Comparison of ENCODE assay signal across 15 mouse cellular contexts in genomic region chr7:34339164-34339489, GRCm38 (mm10). TPM values are rescaled to one million over a fixed set of nuclear protein-coding genes. Genes with fewer than 3 reads are reported as not detected.
DNase-seq lines count a peak whose midpoint lies in the region; ATAC-seq and TF ChIP-seq lines count a peak whose summit lies in the region.
"Had no signal": no experiment of that assay in that cellular context is flagged by ENCODE, and none has a peak within 500 bp of the region (broad histone marks: within the 10 kb centered on the region; RNA-seq: fewer than 3 reads in every experiment).

No protein-coding gene starts in this region.

- no peak overlapping the region for H3K9ac ChIP-seq in kidney, embryonic 15.5 days
- H3K9ac ChIP-seq in CH12.LX (ENCODE audit: insufficient read depth, low read depth): no peak overlapping the region
- no peak overlapping the region for H3K9ac ChIP-seq in limb, embryonic 14.5 days (ENCODE audit: low read depth, low read length, severe bottlenecking)
- H3K9ac ChIP-seq: midbrain, embryonic 13.5 days had no signal

- H3K36me3 ChIP-seq in kidney, embryonic 15.5 days: peaks cover 48% of the 10 kb centered on the region
- H3K36me3 ChIP-seq in CH12.LX (replicated peaks in 1 of 2; ENCODE audit: control insufficient read depth in 1 of 2, insufficient read depth in 1 of 2, low read length in 1 of 2): peaks cover 39 to 49% of the 10 kb centered on the region in 2 experiments
- peaks cover 54% of the 10 kb centered on the region for H3K36me3 ChIP-seq in embryonic facial prominence, embryonic 10.5 days (replicated peaks)
- H3K36me3 ChIP-seq in limb, embryonic 14.5 days (ENCODE audit: control insufficient read depth, insufficient read depth, low read length): peaks cover 42% of the 10 kb centered on the region

- 0 out of 2 replicates have a peak, but pooled peaks cover 5% of the 10 kb centered on the region for H3K9me3 ChIP-seq in kidney, embryonic 15.5 days (replicated peaks)
- H3K9me3 ChIP-seq in CH12.LX (replicated peaks; ENCODE audit: low read length): peaks cover 7% of the 10 kb centered on the region
- H3K9me3 ChIP-seq in embryonic facial prominence, embryonic 10.5 days: 0 out of 2 replicates have a peak, but pooled peaks cover 6% of the 10 kb centered on the region
- H3K9me3 ChIP-seq in limb, embryonic 14.5 days (ENCODE audit: control insufficient read depth, low read length): no peaks in the 10 kb centered on the region

- no peaks in the 10 kb centered on the region for H3K27me3 ChIP-seq in kidney, embryonic 15.5 days
- no peaks in the 10 kb centered on the region for H3K27me3 ChIP-seq in CH12.LX (replicated peaks)
- H3K27me3 ChIP-seq in embryonic facial prominence, embryonic 10.5 days (replicated peaks; ENCODE audit: low read depth, poor library complexity, severe bottlenecking): no peaks in the 10 kb centered on the region
- no peaks in the 10 kb centered on the region for H3K27me3 ChIP-seq in limb, embryonic 14.5 days (ENCODE audit: control insufficient read depth, insufficient read depth, low read length)
- H3K27me3 ChIP-seq: midbrain, embryonic 13.5 days had no signal

- WGBS in kidney, embryonic 15.5 days: 74% methylated on average over 5 of the region's 5 CpGs
- 80% methylated on average over 5 of the region's 5 CpGs for WGBS in embryonic facial prominence, embryonic 10.5 days
- WGBS in limb, embryonic 14.5 days: 62% methylated on average over 5 of the region's 5 CpGs

- no peak for DNase-seq in kidney, adult 18-20 months
- DNase-seq in CH12.LX (ENCODE audit: extremely low read depth): no peak
- peak; percentile 26 for DNase-seq in embryonic facial prominence, embryonic 10.5 days (ENCODE audit: low spot score)
- no peak for DNase-seq in limb, embryonic 14.5 days (ENCODE audit: low spot score)
- no peak for DNase-seq in urinary bladder, adult 18-20 months (ENCODE audit: low spot score in 2 of 2)
- no peak for DNase-seq in spleen, postnatal 4 days (ENCODE audit: low spot score in 2 of 2)
- DNase-seq: cerebellum, adult 11 months; kidney, postnatal 14 days; lung, postnatal 10 days; retina, postnatal 1 day; spleen, adult 18-20 months had no signal

- 0 out of 2 replicates have a peak overlapping the region, but pooled peaks have one; percentile 20 for H3K27ac ChIP-seq in kidney, embryonic 15.5 days
- peak overlapping the region; percentile 20; the same call in 1 of the 2 replicates for H3K27ac ChIP-seq in CH12.LX (ENCODE audit: insufficient read depth, low read depth)
- no peak overlapping the region for H3K27ac ChIP-seq in embryonic facial prominence, embryonic 10.5 days (replicated peaks)
- peak overlapping the region; percentile 46; the same call in 1 of the 2 replicates for H3K27ac ChIP-seq in limb, embryonic 14.5 days (replicated peaks; ENCODE audit: low read depth, low read length)
- H3K27ac ChIP-seq: midbrain, embryonic 13.5 days had no signal

- no peak for TF ChIP-seq EP300 in CH12.LX (IDR thresholded peaks at IDR 0.05; ENCODE audit: low read length)

- no peak for ATAC-seq in kidney, embryonic 15.5 days (replicated peaks; ENCODE audit: low FRiP score)
- peak; percentile 48 for ATAC-seq in limb, embryonic 14.5 days (ENCODE audit: low FRiP score, low read depth)
- ATAC-seq: activated CD4-positive, CD25-positive, alpha-beta regulatory T cell, adult 4 months; midbrain, embryonic 13.5 days had no signal

- in situ Hi-C loops in CH12.LX (cut with MboI; ENCODE audit: low pct_ligation_motif_present, low pct_unique_long_range_greater_than_20kb, low sequenced_read_pairs): no loop called here

- TF ChIP-seq POLR2A in CH12.LX (IDR thresholded peaks at IDR 0.05; ENCODE audit: low read depth, low read length): no peak
- TF ChIP-seq POLR2A in limb, embryonic 14.5 days (IDR thresholded peaks at IDR 0.05; ENCODE audit: borderline replicate concordance, extremely low read depth, insufficient read depth, insufficient read length): no peak

- H3K4me3 ChIP-seq in kidney, embryonic 15.5 days (replicated peaks): no peak overlapping the region
- H3K4me3 ChIP-seq in CH12.LX (replicated peaks in 1 of 3; ENCODE audit: low read depth in 2 of 3, low read length in 2 of 3, poor library complexity in 1 of 3): no peak overlapping the region
- H3K4me3 ChIP-seq in embryonic facial prominence, embryonic 10.5 days: no peak overlapping the region
- H3K4me3 ChIP-seq in limb, embryonic 14.5 days (replicated peaks; ENCODE audit: low read length): no peak overlapping the region
- H3K4me3 ChIP-seq: midbrain, embryonic 13.5 days had no signal

- dilution Hi-C loops in CH12.LX (cut with MboI; ENCODE audit: extremely low pct_ligation_motif_present, extremely low pct_unique_long_range_greater_than_20kb, low sequenced_read_pairs): no loop called here

- no peak overlapping the region for H3K4me2 ChIP-seq in kidney, embryonic 15.5 days
- H3K4me2 ChIP-seq in CH12.LX (ENCODE audit: insufficient read depth, low read depth, poor library complexity, severe bottlenecking): no peak overlapping the region
- no peak overlapping the region for H3K4me2 ChIP-seq in limb, embryonic 14.5 days (replicated peaks; ENCODE audit: low read depth, low read length, severe bottlenecking)
- H3K4me2 ChIP-seq: liver, embryonic 11.5 days; midbrain, embryonic 13.5 days had no signal

- 0 out of 2 replicates have a peak, but pooled peaks cover 11% of the 10 kb centered on the region for H3K4me1 ChIP-seq in kidney, embryonic 15.5 days
- peaks cover 14 to 46% of the 10 kb centered on the region in 2 experiments for H3K4me1 ChIP-seq in CH12.LX (ENCODE audit: control insufficient read depth in 1 of 2, insufficient read depth in 2 of 2)
- peaks cover 15% of the 10 kb centered on the region for H3K4me1 ChIP-seq in embryonic facial prominence, embryonic 10.5 days
- H3K4me1 ChIP-seq in limb, embryonic 14.5 days (ENCODE audit: control insufficient read depth, insufficient read depth, low read length): 0 out of 2 replicates have a peak, but pooled peaks cover 4% of the 10 kb centered on the region
- H3K4me1 ChIP-seq: midbrain, embryonic 13.5 days had no signal

- TF ChIP-seq CTCF in CH12.LX (conservative IDR thresholded peaks at IDR 0.05 in 1 of 2, IDR thresholded peaks at IDR 0.05 in 1 of 2; ENCODE audit: low read depth in 2 of 2, low read length in 2 of 2): no peak

- TF ChIP-seq RAD21 in CH12.LX (IDR thresholded peaks at IDR 0.05; ENCODE audit: low read depth, low read length): no peak

- no peaks in the 10 kb centered on the region for H3K79me2 ChIP-seq in CH12.LX (replicated peaks; ENCODE audit: control insufficient read depth, extremely low read depth, insufficient read depth, poor library complexity, severe bottlenecking)

TF ChIP-seq in CH12.LX, 34 proteins besides CTCF, POLR2A, EP300 and RAD21:
- TF ChIP-seq UBTF (IDR thresholded peaks at IDR 0.05; ENCODE audit: low read depth, low read length) (no peak), POLR2AphosphoS2 (IDR thresholded peaks at IDR 0.05; ENCODE audit: low read depth, low read length) (no peak), SMC3 (IDR thresholded peaks at IDR 0.05; ENCODE audit: low read depth, low read length) (no peak), IRF4 (IDR thresholded peaks at IDR 0.05; ENCODE audit: low read depth, low read length) (no peak), MYC (IDR thresholded peaks at IDR 0.05; ENCODE audit: low read depth, low read length) (no peak), KAT2A (IDR thresholded peaks at IDR 0.05; ENCODE audit: insufficient replicate concordance, low read length) (no peak), JUN (IDR thresholded peaks at IDR 0.05; ENCODE audit: insufficient read depth, low read depth, low read length) (no peak), ZKSCAN1 (IDR thresholded peaks at IDR 0.05; ENCODE audit: borderline replicate concordance, low read depth, low read length) (no peak), PAX5 (IDR thresholded peaks at IDR 0.05; ENCODE audit: low read length) (no peak), TCF12 (IDR thresholded peaks at IDR 0.05; ENCODE audit: low read depth, low read length) (no peak), ZNF384 (IDR thresholded peaks at IDR 0.05; ENCODE audit: low read depth, low read length) (no peak), MXI1 (IDR thresholded peaks at IDR 0.05; ENCODE audit: low read depth, low read length) (no peak)

RNA-seq across cellular contexts. Expression of gene 4931406P16Rik, which starts 25.8 kb away (rescaled TPM):
- polyA plus RNA-seq in kidney, embryonic 15.5 days (2015; fragmentation: Nextera tagmentation; extraction: Ambion mirVana): 38.4 and 41.5 TPM in 2 replicates
- total RNA-seq in CH12.LX (2012; rRNA removed) (9.0 and 10.0 TPM in 2 replicates), CH12.LX (2014; rRNA removed) (11.7 and 11.8 TPM in 2 replicates)
- 10.2 and 15.6 TPM in 2 replicates for polyA plus RNA-seq in CH12.LX (2012; ENCODE audit: insufficient read length, low read depth)
- 27.8 and 30.7 TPM in 2 replicates for polyA plus RNA-seq in embryonic facial prominence, embryonic 10.5 days (2016; fragmentation: Nextera tagmentation; extraction: Ambion mirVana)
- 34.3 and 41.9 TPM in 2 replicates for polyA plus RNA-seq in limb, embryonic 14.5 days (2012; rRNA removed)
- 31.6 and 39.3 TPM in 2 replicates for polyA plus RNA-seq in limb, embryonic 14.5 days (2014; fragmentation: Nextera tagmentation; extraction: Ambion mirVana)

RNA-seq across cellular contexts. Expression of gene Lsm14a, which starts 54.0 kb away (rescaled TPM):
- 90.0 and 93.8 TPM in 2 replicates for polyA plus RNA-seq in kidney, embryonic 15.5 days (2015; fragmentation: Nextera tagmentation; extraction: Ambion mirVana)
- total RNA-seq in CH12.LX (2012; rRNA removed) (45.2 and 53.7 TPM in 2 replicates), CH12.LX (2014; rRNA removed) (80.7 and 90.0 TPM in 2 replicates)
- 193 and 203 TPM in 2 replicates for polyA plus RNA-seq in CH12.LX (2012; ENCODE audit: insufficient read length, low read depth)
- polyA plus RNA-seq in embryonic facial prominence, embryonic 10.5 days (2016; fragmentation: Nextera tagmentation; extraction: Ambion mirVana): 87.5 and 92.9 TPM in 2 replicates
- 87.0 and 92.4 TPM in 2 replicates for polyA plus RNA-seq in limb, embryonic 14.5 days (2012; rRNA removed)
- polyA plus RNA-seq in limb, embryonic 14.5 days (2014; fragmentation: Nextera tagmentation; extraction: Ambion mirVana): 64.6 and 65.8 TPM in 2 replicates
